ENCODE assay signal across 8 mouse cellular contexts in the genomic region with DNA sequence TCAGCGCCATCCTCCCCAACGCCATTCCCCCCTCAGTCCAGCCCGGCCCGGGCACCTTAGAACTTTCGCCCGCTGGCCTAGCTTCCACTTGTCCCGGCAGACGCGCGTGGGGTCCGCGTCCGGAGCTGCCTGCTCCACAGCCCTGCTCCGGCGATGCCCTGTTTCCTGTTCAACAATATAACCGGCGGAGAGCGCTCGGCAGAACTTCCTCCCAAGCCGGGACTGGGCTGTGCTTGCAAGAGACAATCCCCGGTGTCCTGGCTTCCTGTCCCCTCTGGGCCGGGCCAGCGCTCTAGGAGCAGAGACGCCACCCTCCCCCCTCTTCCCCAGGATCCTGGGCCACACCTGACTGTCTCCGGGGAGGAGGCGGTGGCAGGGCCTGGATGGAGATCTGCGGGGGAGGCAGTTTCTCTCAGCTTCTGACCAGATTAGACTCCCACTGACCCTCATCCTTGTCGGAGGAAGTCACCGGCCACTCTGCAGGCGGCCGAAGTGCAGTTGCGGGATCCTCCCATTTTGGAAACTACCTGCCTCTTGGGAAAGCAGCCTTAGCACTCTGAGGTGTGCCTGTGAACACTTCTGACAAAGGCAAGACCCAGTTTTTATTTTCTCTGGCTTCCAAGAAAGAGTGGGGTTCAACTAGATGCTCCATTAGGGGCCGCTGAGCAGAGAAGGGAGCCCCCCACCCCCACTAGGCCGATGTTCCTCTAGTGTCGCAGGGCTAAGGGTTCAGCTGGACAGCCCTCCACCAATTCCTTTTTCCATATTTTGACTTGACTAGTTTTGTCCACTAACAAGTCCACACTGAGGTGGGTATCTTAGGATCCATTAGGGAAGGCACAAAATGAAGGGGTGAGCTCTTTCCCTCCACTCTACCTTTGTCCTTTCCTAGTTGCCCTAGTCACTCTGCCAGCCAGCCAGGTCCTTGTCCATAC. TPM values are rescaled to one million over a fixed set of nuclear protein-coding genes. Genes with fewer than 3 reads are reported as not detected.
DNase-seq lines count a peak whose midpoint lies in the region; ATAC-seq and TF ChIP-seq lines count a peak whose summit lies in the region.

A gene (minus strand): TSS at position 479 of the 935 bp plus-strand sequence.

- H3K27ac ChIP-seq in embryonic facial prominence, embryonic 12.5 days = peak within 1 kb of the TSS; percentile 55
- peak within 1 kb of the TSS; percentile 70 for H3K27ac ChIP-seq in heart, embryonic 11.5 days (ENCODE audit: low read depth, low read length)
- H3K27ac ChIP-seq in kidney, embryonic 14.5 days (ENCODE audit: low read depth, low read length) = peak within 1 kb of the TSS; percentile 73; the same call in 1 of the 2 replicates
- peak within 1 kb of the TSS; percentile 74 for H3K27ac ChIP-seq in liver, postnatal 0 days (ENCODE audit: low read depth)
- no peak within 1 kb of the TSS for H3K27ac ChIP-seq in neural tube, embryonic 14.5 days (ENCODE audit: low read depth, low read length)

- no peak for TF ChIP-seq CTCF in liver, postnatal 0 days (IDR thresholded peaks at IDR 0.05; ENCODE audit: low read depth)

- peaks cover 75% of the 10 kb centered on the region for H3K27me3 ChIP-seq in embryonic facial prominence, embryonic 12.5 days
- H3K27me3 ChIP-seq in heart, embryonic 11.5 days (ENCODE audit: control insufficient read depth, insufficient read depth, low read length) = peaks cover 49% of the 10 kb centered on the region
- H3K27me3 ChIP-seq in kidney, embryonic 14.5 days (ENCODE audit: control insufficient read depth, insufficient read depth, low read length) = peaks cover 18% of the 10 kb centered on the region; the same call in 1 of the 2 replicates
- H3K27me3 ChIP-seq in liver, postnatal 0 days (ENCODE audit: insufficient read depth, low read length) = peaks cover 43% of the 10 kb centered on the region
- peaks cover 45% of the 10 kb centered on the region for H3K27me3 ChIP-seq in neural tube, embryonic 14.5 days (ENCODE audit: control insufficient read depth, insufficient read depth, low read length)

- peak within 1 kb of the TSS; percentile 40 for H3K4me3 ChIP-seq in embryonic facial prominence, embryonic 12.5 days
- H3K4me3 ChIP-seq in heart, embryonic 11.5 days (ENCODE audit: low read depth, low read length) = peak within 1 kb of the TSS; percentile 53
- peak within 1 kb of the TSS; percentile 52 for H3K4me3 ChIP-seq in kidney, embryonic 14.5 days (ENCODE audit: low read length)
- H3K4me3 ChIP-seq in liver, postnatal 0 days (ENCODE audit: low read depth, low read length) = peak within 1 kb of the TSS; percentile 53
- H3K4me3 ChIP-seq in neural tube, embryonic 14.5 days (ENCODE audit: low read depth, low read length) = peak within 1 kb of the TSS; percentile 26

- H3K9ac ChIP-seq in embryonic facial prominence, embryonic 12.5 days = peak within 1 kb of the TSS; percentile 54
- peak within 1 kb of the TSS; percentile 70 for H3K9ac ChIP-seq in heart, embryonic 11.5 days (ENCODE audit: low read depth, low read length)
- peak within 1 kb of the TSS; percentile 56 for H3K9ac ChIP-seq in kidney, embryonic 14.5 days (ENCODE audit: low read depth, low read length)
- peak within 1 kb of the TSS; percentile 58 for H3K9ac ChIP-seq in liver, postnatal 0 days (replicated peaks)
- H3K9ac ChIP-seq in neural tube, embryonic 14.5 days (replicated peaks; ENCODE audit: low read depth, low read length) = peak within 1 kb of the TSS; percentile 37

- peak; percentile 75 for DNase-seq in 416B (ENCODE audit: low read depth)
- DNase-seq in T-cell, adult 2 months (ENCODE audit: low spot score) = peak; percentile 62
- peak; percentile 71 for DNase-seq in liver, postnatal 0 days
- peak; percentile 68 for DNase-seq in thymus, postnatal 14 days

- ATAC-seq in embryonic facial prominence, embryonic 12.5 days (ENCODE audit: insufficient number of reproducible peaks, insufficient read depth, low FRiP score, low TSS enrichment) = no peak
- ATAC-seq in heart, embryonic 11.5 days (replicated peaks; ENCODE audit: insufficient number of reproducible peaks, low FRiP score, low TSS enrichment) = peak; percentile 32; the same call in 1 of the 2 replicates
- ATAC-seq in kidney, embryonic 14.5 days (ENCODE audit: low FRiP score, low TSS enrichment) = peak; percentile 26; the same call in 1 of the 2 replicates
- peak; percentile 28 for ATAC-seq in liver, postnatal 0 days
- ATAC-seq in neural tube, embryonic 14.5 days (ENCODE audit: low read depth) = peak; percentile 12; the same call in 1 of the 2 replicates

- no peak for TF ChIP-seq EP300 in liver, postnatal 0 days (IDR thresholded peaks at IDR 0.05; ENCODE audit: low read depth)

- no peaks in the 10 kb centered on the region for H3K9me3 ChIP-seq in embryonic facial prominence, embryonic 12.5 days
- no peaks in the 10 kb centered on the region for H3K9me3 ChIP-seq in heart, embryonic 11.5 days (replicated peaks; ENCODE audit: control insufficient read depth, low read length)
- H3K9me3 ChIP-seq in kidney, embryonic 14.5 days (ENCODE audit: control insufficient read depth, low read length) = no peaks in the 10 kb centered on the region
- no peaks in the 10 kb centered on the region for H3K9me3 ChIP-seq in liver, postnatal 0 days (ENCODE audit: low read length)
- H3K9me3 ChIP-seq in neural tube, embryonic 14.5 days (ENCODE audit: control insufficient read depth, low read length) = no peaks in the 10 kb centered on the region

- 1% methylated on average over 35 of the region's 35 CpGs for WGBS in embryonic facial prominence, embryonic 12.5 days
- WGBS in heart, embryonic 11.5 days (ENCODE audit: insufficient replicate concordance) = under 1% methylated on average over 35 of the region's 35 CpGs
- WGBS in kidney, embryonic 14.5 days = 2% methylated on average over 35 of the region's 35 CpGs
- WGBS in liver, postnatal 0 days (ENCODE audit: insufficient replicate concordance) = 3% methylated on average over 35 of the region's 35 CpGs
- 3% methylated on average over 35 of the region's 35 CpGs for WGBS in neural tube, embryonic 14.5 days

- peaks cover 23% of the 10 kb centered on the region for H3K4me1 ChIP-seq in embryonic facial prominence, embryonic 12.5 days
- peaks cover 26% of the 10 kb centered on the region for H3K4me1 ChIP-seq in heart, embryonic 11.5 days (ENCODE audit: control insufficient read depth, insufficient read depth, low read length)
- H3K4me1 ChIP-seq in kidney, embryonic 14.5 days (ENCODE audit: control insufficient read depth, insufficient read depth, low read length) = peaks cover 16% of the 10 kb centered on the region
- peaks cover 35% of the 10 kb centered on the region for H3K4me1 ChIP-seq in liver, postnatal 0 days (ENCODE audit: insufficient read depth)
- H3K4me1 ChIP-seq in neural tube, embryonic 14.5 days (ENCODE audit: control insufficient read depth, insufficient read depth, low read length) = peaks cover 12% of the 10 kb centered on the region

- peak within 1 kb of the TSS; percentile 91 for H3K4me2 ChIP-seq in embryonic facial prominence, embryonic 12.5 days (replicated peaks)
- peak within 1 kb of the TSS; percentile 93 for H3K4me2 ChIP-seq in heart, embryonic 11.5 days
- peak within 1 kb of the TSS; percentile 96 for H3K4me2 ChIP-seq in kidney, embryonic 14.5 days (replicated peaks; ENCODE audit: low read depth, low read length)
- peak within 1 kb of the TSS; percentile 88 for H3K4me2 ChIP-seq in liver, postnatal 0 days (ENCODE audit: low read depth, low read length)
- peak within 1 kb of the TSS; percentile 46 for H3K4me2 ChIP-seq in neural tube, embryonic 14.5 days (ENCODE audit: low read depth, low read length)

- H3K36me3 ChIP-seq in embryonic facial prominence, embryonic 12.5 days = peaks cover 11% of the 10 kb centered on the region
- H3K36me3 ChIP-seq in heart, embryonic 11.5 days (ENCODE audit: control insufficient read depth, insufficient read depth, low read length) = no peaks in the 10 kb centered on the region; the same call in 1 of the 2 replicates
- peaks cover 12% of the 10 kb centered on the region; the same call in 1 of the 2 replicates for H3K36me3 ChIP-seq in kidney, embryonic 14.5 days (ENCODE audit: control insufficient read depth, insufficient read depth, low read length)
- H3K36me3 ChIP-seq in liver, postnatal 0 days (replicated peaks; ENCODE audit: insufficient read depth, low read length) = peaks cover 9% of the 10 kb centered on the region
- peaks cover 9% of the 10 kb centered on the region; the same call in 1 of the 2 replicates for H3K36me3 ChIP-seq in neural tube, embryonic 14.5 days (ENCODE audit: control insufficient read depth, insufficient read depth, low read length)

RNA-seq across cellular contexts. Expression of the gene that starts here (rescaled TPM):
- polyA plus RNA-seq in embryonic facial prominence, embryonic 12.5 days (2016; fragmentation: Nextera tagmentation; extraction: Ambion mirVana) = 7.2 and 7.4 TPM in 2 replicates
- 3.4 and 4.4 TPM in 2 replicates for polyA plus RNA-seq in heart, embryonic 11.5 days (2014; fragmentation: Nextera tagmentation; extraction: Ambion mirVana)
- 11.7 and 15.6 TPM in 2 replicates for polyA plus RNA-seq in kidney, embryonic 14.5 days (2014; fragmentation: Nextera tagmentation; extraction: Ambion mirVana)
- polyA plus RNA-seq in liver, postnatal 0 days (2015; fragmentation: Nextera tagmentation; extraction: Ambion mirVana) = 3.2 and 3.3 TPM in 2 replicates
- polyA plus RNA-seq in neural tube, embryonic 14.5 days (2014; fragmentation: Nextera tagmentation; extraction: Ambion mirVana) = 3.9 and 4.1 TPM in 2 replicates

Comparison
In these comparisons a context has a peak if more than half of its experiments do, and no peak if none do; other contexts are left out.
1. H3K4me2 ChIP-seq: peak in every context shown above with its lines; median percentile 96 in kidney, embryonic 14.5 days; 93 in heart, embryonic 11.5 days; 91 in embryonic facial prominence, embryonic 12.5 days; 88 in liver, postnatal 0 days; 46 in neural tube, embryonic 14.5 days.